ENCODE assay signal across 10 mouse cellular contexts in genomic region chr12:99246984-99247746, GRCm38 (mm10).
DNase-seq lines count a peak whose midpoint lies in the region; ATAC-seq and TF ChIP-seq lines count a peak whose summit lies in the region.
"Had no signal": no experiment of that assay in that cellular context is flagged by ENCODE, and none has a peak within 500 bp of the region (broad histone marks: within the 10 kb centered on the region; RNA-seq: fewer than 3 reads in every experiment).

No protein-coding gene starts in this region.

- 0 out of 2 replicates have a peak, but pooled peaks have one; percentile 10 for ATAC-seq in heart, embryonic 15.5 days (replicated peaks; ENCODE audit: insufficient number of reproducible peaks, insufficient read depth, low FRiP score, low read depth)
- no peak for ATAC-seq in midbrain, postnatal 0 days (ENCODE audit: low FRiP score)
- ATAC-seq in midbrain, embryonic 13.5 days, result no peak
- ATAC-seq in neural tube, embryonic 15.5 days (ENCODE audit: low FRiP score), result peak; percentile 43; the same call in 1 of the 2 replicates

- TF ChIP-seq CTCF in midbrain, postnatal 0 days (IDR thresholded peaks at IDR 0.05), result no peak

- H3K4me1 ChIP-seq in heart, embryonic 15.5 days (replicated peaks), result peaks cover 29% of the 10 kb centered on the region
- H3K4me1 ChIP-seq in midbrain, postnatal 0 days (ENCODE audit: insufficient read depth, low read length), result no peaks in the 10 kb centered on the region
- peaks cover 15% of the 10 kb centered on the region for H3K4me1 ChIP-seq in midbrain, embryonic 13.5 days (replicated peaks)
- H3K4me1 ChIP-seq in neural tube, embryonic 15.5 days, result peaks cover 13% of the 10 kb centered on the region; the same call in 1 of the 2 replicates

- H3K9ac ChIP-seq in heart, embryonic 15.5 days, result no peak overlapping the region
- no peak overlapping the region for H3K9ac ChIP-seq in midbrain, postnatal 0 days (replicated peaks; ENCODE audit: low read length, poor library complexity, severe bottlenecking)
- no peak overlapping the region for H3K9ac ChIP-seq in midbrain, embryonic 13.5 days (replicated peaks)
- no peak overlapping the region for H3K9ac ChIP-seq in neural tube, embryonic 15.5 days (replicated peaks)

- 83% methylated on average over 10 of the region's 10 CpGs for WGBS in heart, embryonic 15.5 days
- 62% methylated on average over 10 of the region's 10 CpGs for WGBS in midbrain, postnatal 0 days
- WGBS in midbrain, embryonic 13.5 days, result 76% methylated on average over 10 of the region's 10 CpGs
- 73% methylated on average over 10 of the region's 10 CpGs for WGBS in neural tube, embryonic 15.5 days

- H3K36me3 ChIP-seq in heart, embryonic 15.5 days, result no peaks in the 10 kb centered on the region
- no peaks in the 10 kb centered on the region for H3K36me3 ChIP-seq in midbrain, postnatal 0 days (ENCODE audit: insufficient read depth, low read length)
- no peaks in the 10 kb centered on the region for H3K36me3 ChIP-seq in midbrain, embryonic 13.5 days
- no peaks in the 10 kb centered on the region for H3K36me3 ChIP-seq in neural tube, embryonic 15.5 days

- no peak overlapping the region for H3K4me2 ChIP-seq in heart, embryonic 15.5 days
- no peak overlapping the region for H3K4me2 ChIP-seq in midbrain, postnatal 0 days (ENCODE audit: low read depth, low read length, poor library complexity, severe bottlenecking)
- no peak overlapping the region for H3K4me2 ChIP-seq in midbrain, embryonic 13.5 days (replicated peaks)
- no peak overlapping the region for H3K4me2 ChIP-seq in neural tube, embryonic 15.5 days

- no peak overlapping the region for H3K27ac ChIP-seq in heart, embryonic 15.5 days
- H3K27ac ChIP-seq in midbrain, postnatal 0 days (ENCODE audit: low read depth, low read length), result no peak overlapping the region
- no peak overlapping the region for H3K27ac ChIP-seq in midbrain, embryonic 13.5 days
- H3K27ac ChIP-seq in neural tube, embryonic 15.5 days (replicated peaks), result no peak overlapping the region; the same call in 1 of the 2 replicates

- DNase-seq in heart, postnatal 36 days, result no peak
- peak; percentile 36 for DNase-seq in midbrain, postnatal 0 days (ENCODE audit: low spot score)
- DNase-seq in cerebellum, adult 9-11 months, result peak; percentile 65
- DNase-seq in layer of hippocampus, postnatal 10 days (ENCODE audit: low spot score in 2 of 2), result no peak
- DNase-seq: adrenal gland, postnatal 25 days; gastrocnemius, postnatal 25 days; kidney, adult 2 months had no signal

- no peaks in the 10 kb centered on the region for H3K9me3 ChIP-seq in heart, embryonic 15.5 days (replicated peaks)
- no peaks in the 10 kb centered on the region for H3K9me3 ChIP-seq in midbrain, postnatal 0 days (ENCODE audit: low read length)
- no peaks in the 10 kb centered on the region for H3K9me3 ChIP-seq in midbrain, embryonic 13.5 days
- H3K9me3 ChIP-seq in neural tube, embryonic 15.5 days (replicated peaks), result no peaks in the 10 kb centered on the region

- H3K4me3 ChIP-seq in heart, embryonic 15.5 days, result no peak overlapping the region
- H3K4me3 ChIP-seq in midbrain, postnatal 0 days (ENCODE audit: low read depth, low read length), result no peak overlapping the region
- no peak overlapping the region for H3K4me3 ChIP-seq in midbrain, embryonic 13.5 days (replicated peaks)
- H3K4me3 ChIP-seq in neural tube, embryonic 15.5 days (replicated peaks), result no peak overlapping the region

- no peaks in the 10 kb centered on the region for H3K27me3 ChIP-seq in heart, embryonic 15.5 days
- H3K27me3 ChIP-seq in midbrain, postnatal 0 days (ENCODE audit: insufficient read depth, low read length), result no peaks in the 10 kb centered on the region
- no peaks in the 10 kb centered on the region for H3K27me3 ChIP-seq in midbrain, embryonic 13.5 days
- H3K27me3 ChIP-seq in neural tube, embryonic 15.5 days (replicated peaks), result no peaks in the 10 kb centered on the region

- intact Hi-C loops in heart, postnatal 36 days (cut with DNase I), result no loop called here

Comparison
In these comparisons a context has a peak if more than half of its experiments do, and no peak if none do; other contexts are left out.
1. ATAC-seq: peak in heart, embryonic 15.5 days (single experiment) and neural tube, embryonic 15.5 days (single experiment); none in midbrain, postnatal 0 days (single experiment) and midbrain, embryonic 13.5 days (single experiment).
2. DNase-seq: peak in midbrain, postnatal 0 days (single experiment) and cerebellum, adult 9-11 months (single experiment); none in heart, postnatal 36 days (0 of 2) and layer of hippocampus, postnatal 10 days (0 of 2).